Mouse (Mus musculus) layer of hippocampus, adult 18-20 months (tissue): ENCODE data around the gene Pvrig. TPM values are rescaled to one million over a fixed set of nuclear protein-coding genes. Genes with fewer than 3 reads are reported as not detected.
"Not testable (repeated sequence)": the region's sequence is repeated elsewhere in the genome, so short reads cannot be mapped to it uniquely, and the experiment has no call there.

Source experiments
- DNase-seq, 2 experiments: peaks; one replicate each; pipeline ENCODE4 v3.0.0; 2022; ENCODE audit warnings: low spot score in 2 of 2
- long read RNA-seq: library from polyadenylated mRNA; stranded (forward); transcript quantifications from one replicate; pipeline ENCODE4 v2.0.0, GENCODE M21; 2021
- total RNA-seq, 2 experiments: library from RNA; stranded (reverse); gene quantifications; 2 replicates each; pipeline ENCODE4 v1.2.3; 2021

The Pvrig gene
- total RNA-seq = under 1 TPM in 1 of 2 experiments, not detected in 1; 0.40 TPM
- long read RNA-seq = 0 reads

- no peak for DNase-seq
Measured at GRCm38 (mm10) chr5:138341661-138342060, at the start of gene Pvrig. Gene Pvrig (plus strand): TSS chr5:138341961.

DNA sequence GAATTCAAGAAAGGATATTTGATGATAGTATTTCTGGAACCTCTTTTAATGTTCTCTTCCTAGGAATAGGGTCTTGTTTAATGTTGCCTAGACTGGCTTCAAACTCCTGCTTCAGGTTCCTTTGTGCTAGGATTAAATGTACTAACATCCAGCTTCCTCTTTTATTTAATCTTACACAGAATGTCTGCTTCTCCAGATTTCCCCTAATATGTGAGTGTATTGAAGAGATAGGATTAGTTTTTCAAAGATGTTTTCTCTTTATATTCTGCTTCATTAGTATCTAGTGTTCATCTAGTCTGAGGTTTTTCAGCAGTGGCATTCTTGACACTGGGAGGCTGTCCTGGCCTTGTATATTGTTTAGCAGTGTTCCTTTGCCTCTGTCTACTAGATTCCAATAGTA is 47.6 kb upstream of the Pvrig start:
- no peak for DNase-seq

DNA sequence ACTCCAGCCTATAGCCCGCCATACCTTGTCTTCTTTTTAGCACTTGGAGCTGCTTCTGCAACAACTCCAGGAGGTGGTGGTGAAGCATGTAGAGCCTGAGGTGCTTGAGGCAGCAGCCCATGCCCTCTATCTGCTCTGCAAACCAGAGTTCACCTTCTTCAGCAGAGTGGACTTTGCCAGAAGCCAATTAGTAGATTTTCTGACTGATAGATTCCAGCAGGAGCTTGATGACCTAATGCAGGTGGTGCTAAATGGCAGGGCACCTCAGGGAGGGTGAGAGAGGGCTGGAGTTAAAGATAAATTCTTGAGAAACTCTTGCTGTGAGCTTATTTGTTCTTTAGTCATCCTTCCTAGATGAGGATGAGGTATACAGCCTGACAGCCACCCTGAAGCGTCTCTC is 42.1 kb upstream of the Pvrig start:
- DNase-seq = no peak

DNA sequence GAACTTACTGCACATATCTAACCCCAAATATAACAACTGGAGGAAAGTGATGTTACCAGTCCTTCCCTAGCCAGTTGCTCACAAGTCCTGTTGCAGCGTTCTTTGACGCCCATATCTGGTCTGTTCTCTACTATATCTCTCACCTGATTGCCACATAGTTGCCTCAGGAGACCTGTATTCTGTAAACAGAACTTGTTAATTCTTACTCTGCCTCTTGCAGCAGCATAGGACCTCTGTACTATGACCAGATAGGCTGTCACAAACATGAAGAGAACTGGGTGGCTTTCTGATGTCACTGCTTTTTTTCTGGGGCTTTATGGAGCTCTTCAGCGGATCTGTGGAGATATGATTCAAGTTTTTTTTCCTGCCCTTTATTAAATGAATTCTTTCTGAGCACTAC is 29.0 kb upstream of the Pvrig start:
- DNase-seq = no peak

- no peak for DNase-seq
Measured at GRCm38 (mm10) chr5:138343216-138343615, 1.5 kb downstream of the Pvrig start.

GRCm38 (mm10) chr5:138363208-138363607 is 21.4 kb downstream of the Pvrig start:
- DNase-seq = peak in 1 of 2 experiments; percentile 5

- DNase-seq = not testable (repeated sequence)
Measured at GRCm38 (mm10) chr5:138365347-138365746, 23.6 kb downstream of the Pvrig start.

Other genes with a start within 250 kb of the Pvrig start
- gene Zscan21, start 225.1 kb upstream of the Pvrig start, total RNA-seq = 10 to 100 TPM; 13.9 to 15.7 TPM
- gene Zfp113, start 186.2 kb upstream of the Pvrig start, total RNA-seq = 10 to 100 TPM; 10.6 to 13.2 TPM
- gene Cops6, start 180.9 kb upstream of the Pvrig start, total RNA-seq = 100 to 1,000 TPM; 139 to 142 TPM
- 10 to 100 TPM; 19.5 to 25.4 TPM for gene Ap4m1, start 170.0 kb upstream of the Pvrig start, total RNA-seq
- gene Mcm7, start 169.5 kb upstream of the Pvrig start, total RNA-seq = 10 to 100 TPM; 15.8 to 16.4 TPM
- gene Taf6, start 154.5 kb upstream of the Pvrig start, total RNA-seq = 10 to 100 TPM; 42.0 to 43.7 TPM
- 10 to 100 TPM; 14.6 to 15.3 TPM for gene Cnpy4, start 154.5 kb upstream of the Pvrig start, total RNA-seq
- gene Mblac1, start 147.6 kb upstream of the Pvrig start, total RNA-seq = 1 to 10 TPM; 6.8 to 8.9 TPM
- gene Nxpe5, start 116.1 kb upstream of the Pvrig start, total RNA-seq = not detected
- gene Lamtor4, start 86.5 kb upstream of the Pvrig start, total RNA-seq = 10 to 100 TPM; 54.4 to 55.9 TPM
- 10 to 100 TPM; 72.5 to 73.6 TPM for gene BC037034, start 77.9 kb upstream of the Pvrig start, total RNA-seq
- gene Gal3st4, start 69.1 kb upstream of the Pvrig start, total RNA-seq = 1 to 10 TPM; 3.6 to 4.1 TPM
- not detected for gene Gm43720, start 62.0 kb upstream of the Pvrig start, total RNA-seq
- gene Gpc2, start 62.0 kb upstream of the Pvrig start, total RNA-seq = 1 to 10 TPM; 1.2 to 1.5 TPM
- 1 to 10 TPM in 1 of 2 experiments, under 1 TPM in 1; 0.47 to 1.1 TPM for gene Stag3, start 61.7 kb upstream of the Pvrig start, total RNA-seq
- gene Zfp157, start 99.5 kb downstream of the Pvrig start, total RNA-seq = 10 to 100 TPM; 23.7 to 25.2 TPM
- gene 1700123K08Rik, start 222.8 kb downstream of the Pvrig start, total RNA-seq = not detected